Mouse (Mus musculus) lung, embryonic 15.5 days (tissue): ENCODE measurements around the gene Pnma5. TPM values are rescaled to one million over a fixed set of nuclear protein-coding genes. Genes with fewer than 3 reads are reported as not detected.
"Not testable (repeated sequence)": the region's sequence is repeated elsewhere in the genome, so short reads cannot be mapped to it uniquely, and the experiment has no call there.

Experiments used
- ATAC-seq: fragments of 200-750 bp; cut with Nextera tagmentation; 2 replicates; pipeline ENCODE4 v1.8.0; 2017; ENCODE audit warnings: moderate number of reproducible peaks, borderline replicate concordance; ENCODE audit not compliant: low FRiP score, low TSS enrichment; ENCODE audit errors: extremely low read depth
- H3K27ac ChIP-seq: fragments of 300-500 bp; sonication (generic); 2 replicates; pipeline ENCODE4 v1.5.1; 2015; ENCODE audit warnings: moderate library complexity, mild to moderate bottlenecking, inconsistent platforms
- H3K27me3 ChIP-seq: fragments of 300-500 bp; sonication (generic); 2 replicates; pipeline ENCODE4 v1.6.1; 2015; ENCODE audit warnings: inconsistent platforms
- H3K36me3 ChIP-seq: fragments of 300-500 bp; sonication (generic); 2 replicates; pipeline ENCODE4 v1.6.1; 2015; ENCODE audit warnings: inconsistent platforms
- H3K4me1 ChIP-seq: fragments of 300-500 bp; sonication (generic); 2 replicates; pipeline ENCODE4 v1.6.1; 2015; ENCODE audit warnings: inconsistent platforms
- H3K4me2 ChIP-seq: fragments of 300-500 bp; sonication (generic); 2 replicates; pipeline ENCODE4 v1.6.1; 2015; ENCODE audit warnings: inconsistent platforms, mild to moderate bottlenecking, moderate library complexity
- H3K4me3 ChIP-seq: fragments of 300-500 bp; sonication (generic); 2 replicates; pipeline ENCODE4 v1.5.1; 2015; ENCODE audit warnings: mild to moderate bottlenecking, inconsistent platforms
- H3K9ac ChIP-seq: fragments of 300-500 bp; sonication (generic); 2 replicates; pipeline ENCODE4 v1.6.1; 2015; ENCODE audit warnings: inconsistent platforms
- H3K9me3 ChIP-seq: fragments of 300-500 bp; sonication (generic); 2 replicates; pipeline ENCODE4 v1.6.1; 2016; ENCODE audit warnings: inconsistent platforms
- WGBS: fragments of 180-500 bp; shearing (Covaris S2); methylation state at CpG from one replicate; pipeline ENCODE4 v1.1.7; 2015; 5-methylcytosine and 5-hydroxymethylcytosine counted together
- polyA plus RNA-seq: library from polyadenylated mRNA; unstranded; fragments of >200 nt; fragmentation: Nextera tagmentation; extraction: Ambion mirVana; gene quantifications from 2 replicates; pipeline ENCODE4 v1.2.1, GENCODE M21; 2015

The Pnma5 gene
- 0.08 TPM in 1 of 2 replicates, not detected in the other for polyA plus RNA-seq

GRCm38 (mm10) chrX:73037003-73037402 is at the start of gene Pnma5:
TSS of gene Pnma5 (minus strand) at chrX:73037103.
- 71% methylated on average over 1 of the region's 1 CpGs for WGBS
- Histone ChIP-seq H3K9me3 (no peaks in the 10 kb centered on the region), H3K36me3 (no peaks in the 10 kb centered on the region)

GRCm38 (mm10) chrX:73082267-73083055 is 45.6 kb upstream of the Pnma5 start, which contains the start of gene Xlr4a:
TSS of gene Xlr4a (minus strand) at chrX:73082478.
- 77% methylated on average over 19 of the region's 19 CpGs for WGBS
- not testable (repeated sequence) for H3K27me3 ChIP-seq, H3K27ac ChIP-seq, ATAC-seq, H3K4me2 ChIP-seq, H3K9me3 ChIP-seq, H3K4me3 ChIP-seq, H3K9ac ChIP-seq, H3K36me3 ChIP-seq, H3K4me1 ChIP-seq

More at GRCm38 (mm10) chrX:73037003-73037402, at the start of gene Pnma5:
- Histone ChIP-seq H3K27ac (no peak within 1 kb of the TSS), H3K4me3 (no peak within 1 kb of the TSS), H3K9ac (no peak within 1 kb of the TSS), H3K4me1 (no peaks in the 10 kb centered on the region), H3K27me3 (0 out of 2 replicates have a peak, but pooled peaks cover 4% of the 10 kb centered on the region), H3K4me2 (no peak within 1 kb of the TSS)
- ATAC-seq = no peak

DNA sequence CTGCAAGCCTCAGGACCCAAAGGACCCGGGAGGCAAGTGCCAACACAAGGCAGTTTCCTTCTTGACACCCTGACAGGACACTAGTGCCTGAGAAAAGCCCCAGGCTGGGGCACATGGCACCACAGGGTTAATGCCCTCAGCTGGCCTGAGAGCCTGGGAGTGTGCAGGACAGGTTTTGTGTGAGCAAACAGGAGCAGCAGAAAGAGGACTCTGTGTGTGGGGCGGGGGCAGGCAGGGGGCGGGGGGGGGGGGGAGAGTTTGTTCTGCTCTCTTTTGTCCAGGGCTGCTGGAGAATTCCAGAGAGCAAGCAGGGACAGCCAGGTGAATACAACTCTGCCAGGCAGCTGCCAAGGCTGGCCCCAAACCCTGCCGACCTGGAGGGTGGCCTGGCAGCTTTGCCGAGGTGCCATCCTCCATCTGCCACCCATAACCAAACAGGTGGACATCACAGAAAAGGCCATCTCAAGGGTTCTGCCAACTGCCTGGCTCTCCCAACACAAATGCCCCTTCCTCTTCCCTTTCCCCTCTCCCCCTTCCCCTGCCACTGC is 29.9 kb upstream of the Pnma5 start:
- 0 out of 2 replicates have a peak, but pooled peaks have one; percentile 37 for ATAC-seq

DNA sequence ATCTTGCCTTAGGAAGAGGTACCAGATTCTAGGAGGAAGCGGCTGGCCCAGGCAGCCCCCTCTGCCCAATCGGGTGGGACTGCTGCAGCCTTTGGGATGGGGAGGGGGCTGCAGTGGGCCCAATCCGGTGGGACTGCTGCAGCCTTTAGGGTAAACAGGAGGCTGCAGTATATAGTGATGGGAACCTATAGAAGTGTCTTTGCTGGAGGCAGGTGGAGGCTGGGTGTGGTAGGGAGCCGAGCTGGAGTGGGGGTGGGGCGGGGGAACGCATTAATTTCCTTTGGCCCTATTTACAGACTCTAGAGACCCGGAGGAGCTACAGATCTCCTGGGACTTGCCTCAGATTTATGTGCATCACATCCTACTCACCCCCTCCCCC is 27.5 kb upstream of the Pnma5 start, which contains the start of gene Pnma3:
Gene Pnma3 (plus strand): TSS at position 373 of the 379 bp plus-strand sequence.
- Histone ChIP-seq H3K27ac (peak within 1 kb of the TSS; percentile 15; the same call in 1 of the 2 replicates), H3K4me1 (peaks cover 5% of the 10 kb centered on the region; the same call in 1 of the 2 replicates), H3K27me3 (peaks cover 10% of the 10 kb centered on the region; the same call in 1 of the 2 replicates), H3K9ac (no peak within 1 kb of the TSS), H3K36me3 (no peaks in the 10 kb centered on the region), H3K4me2 (peak within 1 kb of the TSS; percentile 37), H3K4me3 (0 out of 2 replicates have a peak within 1 kb of the TSS, but pooled peaks have one; percentile 4), H3K9me3 (no peaks in the 10 kb centered on the region)
- peak; percentile 28; the same call in 1 of the 2 replicates for ATAC-seq
- WGBS = 22% methylated on average over 7 of the region's 7 CpGs

More for the DNA sequence above, 29.9 kb upstream of the Pnma5 start:
- 80% methylated on average over 1 of the region's 5 CpGs for WGBS
- not testable (repeated sequence) for H3K4me2 ChIP-seq, H3K9me3 ChIP-seq, H3K9ac ChIP-seq, H3K4me1 ChIP-seq, H3K4me3 ChIP-seq, H3K36me3 ChIP-seq, H3K27ac ChIP-seq
- peaks cover 10% of the 10 kb centered on the region; the same call in 1 of the 2 replicates for H3K27me3 ChIP-seq

DNA sequence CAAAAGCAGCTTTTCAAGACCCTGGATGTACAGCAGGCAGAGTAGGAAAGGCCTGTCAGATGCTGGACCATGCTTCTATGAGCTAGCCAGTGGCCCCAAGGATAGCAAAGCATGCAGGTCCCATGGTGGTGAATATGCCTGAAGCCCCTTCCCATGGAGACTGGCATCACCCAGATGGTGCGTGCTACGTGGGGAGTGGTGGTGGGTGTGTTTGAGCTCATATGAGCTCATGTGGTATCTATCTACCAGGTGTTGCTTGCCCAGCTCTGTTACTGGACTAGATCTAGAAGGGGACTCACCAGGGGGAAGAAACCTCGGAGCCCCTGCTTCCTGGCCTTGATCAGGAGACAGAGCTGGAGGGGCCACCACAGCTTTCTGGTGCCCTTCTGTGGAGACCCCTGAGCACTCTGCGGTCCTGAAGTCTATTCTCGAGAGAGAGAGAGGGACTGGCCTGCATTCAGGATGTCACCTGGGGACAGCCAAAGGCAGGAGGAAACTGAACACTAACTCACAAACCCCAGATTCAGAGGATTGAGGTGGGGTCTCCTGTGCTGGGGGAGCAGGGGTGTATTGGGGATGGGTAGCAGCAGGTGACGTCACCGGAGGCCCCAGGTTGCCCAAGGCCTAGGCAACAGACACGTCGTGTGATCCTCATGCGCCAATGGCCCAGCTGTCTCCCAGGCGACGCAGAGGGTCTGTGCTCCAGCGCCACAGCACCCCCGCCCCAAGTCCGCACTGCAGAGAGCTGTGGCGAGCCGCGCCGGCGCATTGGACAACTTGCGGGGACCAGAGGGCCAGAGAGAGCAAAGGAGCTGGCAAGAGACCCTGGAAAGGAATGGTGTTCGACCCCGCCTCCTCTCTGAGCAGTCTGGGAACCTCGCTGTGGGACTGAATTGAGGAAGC is 26.9 kb upstream of the Pnma5 start:
- peak overlapping the region; percentile 37 for H3K4me2 ChIP-seq
- H3K4me3 ChIP-seq = 0 out of 2 replicates have a peak overlapping the region, but pooled peaks have one; percentile 4
- peak; percentile 52 for ATAC-seq
- H3K4me1 ChIP-seq = peaks cover 5% of the 10 kb centered on the region; the same call in 1 of the 2 replicates
- WGBS = 32% methylated on average over 24 of the region's 24 CpGs
- H3K9ac ChIP-seq = no peak overlapping the region
- H3K36me3 ChIP-seq = no peaks in the 10 kb centered on the region
- no peaks in the 10 kb centered on the region for H3K9me3 ChIP-seq
- H3K27ac ChIP-seq = no peak overlapping the region
- H3K27me3 ChIP-seq = peaks cover 10% of the 10 kb centered on the region; the same call in 1 of the 2 replicates

DNA sequence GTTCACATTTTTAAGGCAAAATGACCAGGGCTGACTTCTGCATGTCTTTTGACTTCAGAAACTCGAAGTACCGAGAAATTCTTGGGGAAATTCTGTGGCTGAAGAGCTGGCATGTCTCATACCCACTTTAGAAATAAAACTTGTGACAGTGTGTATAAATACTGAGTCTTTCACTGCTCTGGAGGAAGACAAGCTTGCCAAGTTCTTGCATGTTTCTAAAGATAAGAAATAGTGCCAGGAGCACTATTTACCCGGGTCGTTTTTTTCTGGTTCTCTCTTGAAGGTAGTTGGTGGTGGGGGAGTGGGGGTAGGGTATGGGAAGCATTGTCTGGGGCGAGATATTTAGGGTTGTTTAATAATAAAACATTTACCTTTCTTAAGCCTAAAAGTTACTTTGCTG is 25.4 kb upstream of the Pnma5 start:
- H3K9ac ChIP-seq = no peak overlapping the region
- WGBS = 31% methylated on average over 5 of the region's 5 CpGs
- peaks cover 5% of the 10 kb centered on the region; the same call in 1 of the 2 replicates for H3K4me1 ChIP-seq
- H3K4me2 ChIP-seq = no peak overlapping the region
- peak overlapping the region; percentile 57 for H3K27ac ChIP-seq
- H3K36me3 ChIP-seq = no peaks in the 10 kb centered on the region
- no peaks in the 10 kb centered on the region for H3K9me3 ChIP-seq
- no peak for ATAC-seq
- no peak overlapping the region for H3K4me3 ChIP-seq
- peaks cover 10% of the 10 kb centered on the region; the same call in 1 of the 2 replicates for H3K27me3 ChIP-seq

DNA sequence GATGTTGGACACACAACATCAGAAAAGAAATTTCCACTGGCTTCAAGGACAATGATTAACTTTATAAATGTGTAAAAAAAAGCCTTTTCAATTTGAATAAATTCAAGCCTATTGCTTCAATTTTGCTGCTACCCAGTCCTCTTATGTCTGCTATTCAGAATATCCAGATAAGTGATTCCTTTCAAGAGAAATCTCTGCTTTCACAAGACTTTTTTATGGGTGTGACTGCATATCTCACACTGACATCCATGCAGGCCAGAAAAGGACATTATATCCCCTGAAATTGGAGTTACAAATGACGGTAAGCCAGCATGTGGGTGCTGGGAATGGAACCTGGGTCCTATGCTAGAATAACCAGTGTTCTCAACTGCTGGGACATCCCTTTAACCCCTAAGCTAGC is 24.6 kb upstream of the Pnma5 start:
- H3K27ac ChIP-seq = 0 out of 2 replicates have a peak overlapping the region, but pooled peaks have one; percentile 57
- 78% methylated on average over 1 of the region's 1 CpGs for WGBS

DNA sequence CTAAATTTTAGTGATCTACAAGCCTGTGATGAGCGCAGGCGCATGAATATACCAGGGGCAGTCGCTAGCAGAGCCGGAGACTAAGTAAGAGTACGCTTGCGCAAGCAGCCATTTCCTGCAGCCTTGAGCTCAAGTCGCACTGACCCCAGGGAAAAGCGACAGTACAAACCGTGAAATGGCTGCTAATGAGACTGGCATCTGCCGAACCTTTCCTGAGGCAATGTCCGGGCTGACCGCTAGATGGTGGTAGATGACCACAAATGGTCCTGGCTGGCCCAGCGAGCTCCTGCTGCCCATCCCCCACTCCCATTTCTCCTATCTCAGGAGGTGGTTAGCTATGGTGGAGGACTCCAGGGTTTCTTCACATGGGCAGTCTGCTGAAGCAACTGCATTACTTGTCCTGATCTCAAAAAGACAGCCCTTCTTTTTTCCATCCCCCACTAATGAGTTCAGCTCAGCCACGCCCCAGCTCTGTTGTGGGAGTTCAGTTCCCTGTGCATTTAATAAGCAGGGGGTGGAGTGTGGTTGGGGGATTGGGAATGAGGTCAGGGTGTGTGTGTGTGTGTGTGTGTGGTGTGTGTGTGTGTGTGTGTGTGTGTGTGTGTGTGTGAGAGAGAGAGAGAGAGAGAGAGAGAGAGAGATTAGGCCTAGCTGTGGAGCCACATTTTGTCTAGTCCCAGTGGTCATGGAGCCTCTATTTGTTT is 17.1 kb upstream of the Pnma5 start:
- no peak overlapping the region for H3K9ac ChIP-seq
- no peaks in the 10 kb centered on the region for H3K4me1 ChIP-seq
- H3K36me3 ChIP-seq = no peaks in the 10 kb centered on the region
- H3K4me3 ChIP-seq = no peak overlapping the region
- peak; percentile 92 for ATAC-seq
- H3K27ac ChIP-seq = no peak overlapping the region
- H3K27me3 ChIP-seq = no peaks in the 10 kb centered on the region
- H3K9me3 ChIP-seq = no peaks in the 10 kb centered on the region
- H3K4me2 ChIP-seq = no peak overlapping the region; the same call in 1 of the 2 replicates
- 15% methylated on average over 14 of the region's 14 CpGs for WGBS

More for the DNA sequence above, 24.6 kb upstream of the Pnma5 start:
- Histone ChIP-seq H3K9ac (no peak overlapping the region), H3K4me1 (peaks cover 5% of the 10 kb centered on the region; the same call in 1 of the 2 replicates), H3K9me3 (no peaks in the 10 kb centered on the region), H3K4me2 (no peak overlapping the region), H3K27me3 (peaks cover 10% of the 10 kb centered on the region; the same call in 1 of the 2 replicates), H3K4me3 (no peak overlapping the region), H3K36me3 (no peaks in the 10 kb centered on the region)
- ATAC-seq = no peak

GRCm38 (mm10) chrX:73039666-73040065 is 2.8 kb upstream of the Pnma5 start:
- Histone ChIP-seq H3K27me3 (0 out of 2 replicates have a peak, but pooled peaks cover 4% of the 10 kb centered on the region), H3K4me1 (no peaks in the 10 kb centered on the region), H3K4me3 (no peak overlapping the region), H3K36me3 (no peaks in the 10 kb centered on the region), H3K9ac (no peak overlapping the region), H3K4me2 (no peak overlapping the region), H3K9me3 (no peaks in the 10 kb centered on the region), H3K27ac (no peak overlapping the region)
- 79% methylated on average over 12 of the region's 12 CpGs for WGBS
- no peak for ATAC-seq

- Histone ChIP-seq H3K27me3 (0 out of 2 replicates have a peak, but pooled peaks cover 4% of the 10 kb centered on the region), H3K4me3 (no peak overlapping the region), H3K9ac (no peak overlapping the region), H3K4me1 (no peaks in the 10 kb centered on the region), H3K36me3 (no peaks in the 10 kb centered on the region), H3K27ac (no peak overlapping the region), H3K4me2 (no peak overlapping the region), H3K9me3 (no peaks in the 10 kb centered on the region)
- 82% methylated on average over 8 of the region's 8 CpGs for WGBS
- no peak for ATAC-seq
Observed at GRCm38 (mm10) chrX:73038831-73039230, 1.9 kb upstream of the Pnma5 start.
